Mouse (Mus musculus) olfactory bulb, adult 2 months (tissue): ENCODE results near the gene Krt7.

Experiments used
- CTCF ChIP-seq: fragments of 200-500 bp; IDR thresholded peaks from 2 replicates; pipeline ENCODE4 v1.5.1; 2012; ENCODE audit warnings: low read depth, mild to moderate bottlenecking, low read length, moderate library complexity; ENCODE audit not compliant: insufficient read depth
- POLR2A ChIP-seq: fragments of 200-500 bp; IDR thresholded peaks from 2 replicates; pipeline ENCODE4 v1.6.1; 2012; ENCODE audit warnings: mild to moderate bottlenecking, low read depth, low read length, moderate library complexity; ENCODE audit not compliant: insufficient read depth

DNA sequence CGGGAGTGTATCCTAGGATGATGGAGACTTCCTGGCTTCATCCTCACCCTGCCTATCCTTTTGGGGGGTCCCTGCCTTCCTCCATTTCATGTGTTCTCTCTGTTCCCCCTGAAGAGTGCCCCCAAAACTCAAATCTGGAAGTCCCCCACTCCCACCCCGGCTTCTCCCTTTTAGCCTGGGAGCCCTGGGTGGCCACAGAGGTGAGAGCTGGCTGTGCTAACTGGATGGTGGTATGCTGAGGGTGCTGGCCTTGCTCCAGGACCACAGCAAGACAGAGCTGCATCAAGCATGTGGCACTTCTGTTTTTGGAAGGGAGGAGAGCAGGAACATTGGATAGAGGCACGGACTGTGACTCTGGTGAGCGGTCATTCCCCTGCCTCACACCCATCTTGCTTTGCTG is 45.1 kb upstream of the Krt7 start:
- TF ChIP-seq CTCF (no peak), POLR2A (no peak)
